Mouse (Mus musculus) MEL (cell line): Measurements from ENCODE around the gene Duox1. TPM values are rescaled to one million over a fixed set of nuclear protein-coding genes. Genes with fewer than 3 reads are reported as not detected.

Experiments
- DNase-seq: peaks from one replicate; pipeline ENCODE4 v3.0.0; 2011; ENCODE audit warnings: low read depth, low spot score
- H3K27ac ChIP-seq: 2 replicates; pipeline ENCODE4 v1.5.1; 2012; ENCODE audit warnings: low read depth, mild to moderate bottlenecking, control low read depth, low read length, moderate library complexity; ENCODE audit not compliant: control insufficient read depth
- H3K27me3 ChIP-seq, 2 experiments: fragments of 150-350 bp in 1 of 2; sonication (generic) in 1 of 2; 2 replicates each; pipeline ENCODE4 v1.6.1; 2012; ENCODE audit warnings: low read length in 2 of 2, mild to moderate bottlenecking in 2 of 2, improper control_type of control experiment in 1 of 2, moderate library complexity in 1 of 2; ENCODE audit not compliant: insufficient read depth in 2 of 2, control insufficient read depth in 1 of 2
- H3K36me3 ChIP-seq, 2 experiments: 2 replicates each; pipeline ENCODE4 v1.6.1; 2012 to 2014; ENCODE audit warnings: low read length in 2 of 2, improper control_type of control experiment in 1 of 2, inconsistent platforms in 1 of 2, mild to moderate bottlenecking in 1 of 2; ENCODE audit not compliant: insufficient read depth in 2 of 2, control insufficient read depth in 1 of 2
- H3K4me1 ChIP-seq, 2 experiments: fragments of 150-350 bp in 1 of 2; sonication (generic) in 1 of 2; 2 replicates each; pipeline ENCODE4 v1.6.1; 2012; ENCODE audit warnings: low read length in 2 of 2, improper control_type of control experiment in 1 of 2, mild to moderate bottlenecking in 1 of 2; ENCODE audit not compliant: insufficient read depth in 2 of 2, control insufficient read depth in 1 of 2
- H3K4me3 ChIP-seq, 2 experiments: fragments of 150-350 bp in 1 of 2; sonication (generic) in 1 of 2; 2 replicates each; pipeline ENCODE4 v1.5.1; 2012; ENCODE audit warnings: low read depth in 2 of 2, low read length in 2 of 2, mild to moderate bottlenecking in 2 of 2, moderate library complexity in 2 of 2, control low read depth in 1 of 2, improper control_type of control experiment in 1 of 2; ENCODE audit not compliant: control insufficient read depth in 1 of 2, insufficient read depth in 1 of 2
- H3K79me2 ChIP-seq: 2 replicates; pipeline ENCODE4 v1.6.1; 2012; ENCODE audit warnings: mild to moderate bottlenecking, low read length, moderate library complexity; ENCODE audit not compliant: control insufficient read depth, poor library complexity, insufficient read depth
- H3K9ac ChIP-seq: 2 replicates; pipeline ENCODE4 v1.6.1; 2012; ENCODE audit warnings: low read depth, mild to moderate bottlenecking, control low read depth, low read length, moderate library complexity; ENCODE audit not compliant: control insufficient read depth, poor library complexity, severe bottlenecking
- H3K9me3 ChIP-seq: fragments of 150-350 bp; sonication (generic); replicated peaks from 2 replicates; pipeline ENCODE4 v1.6.1; 2012; ENCODE audit warnings: mild to moderate bottlenecking, low read length, improper control_type of control experiment, moderate library complexity; ENCODE audit not compliant: insufficient read depth
- BHLHE40 ChIP-seq: IDR thresholded peaks from 2 replicates; pipeline ENCODE4 v1.6.1; 2012; ENCODE audit warnings: low read depth, mild to moderate bottlenecking, inconsistent platforms, low read length, improper control_type of control experiment, borderline replicate concordance
- CHD1 ChIP-seq: IDR thresholded peaks from 2 replicates; pipeline ENCODE4 v1.6.1; 2012; ENCODE audit warnings: low read depth, mild to moderate bottlenecking, inconsistent platforms, low read length, improper control_type of control experiment
- CHD2 ChIP-seq: IDR thresholded peaks from 2 replicates; pipeline ENCODE4 v1.6.1; 2011; ENCODE audit warnings: low read length, improper control_type of control experiment
- CTCF ChIP-seq, 3 experiments: IDR thresholded peaks in 2 of 3; conservative IDR thresholded peaks in 1 of 3; 2 replicates each; pipeline ENCODE4 v1.5.1; 2011 to 2012; ENCODE audit warnings: low read length in 3 of 3, low read depth in 2 of 3, mild to moderate bottlenecking in 2 of 3, improper control_type of control experiment in 1 of 3, inconsistent platforms in 1 of 3, mixed read lengths in 1 of 3, moderate library complexity in 1 of 3; ENCODE audit not compliant: control insufficient read depth in 1 of 3, insufficient read depth in 1 of 3, poor library complexity in 1 of 3, severe bottlenecking in 1 of 3
- E2F4 ChIP-seq: IDR thresholded peaks from 2 replicates; pipeline ENCODE4 v1.6.1; 2011; ENCODE audit warnings: low read depth, low read length, improper control_type of control experiment, borderline replicate concordance
- ELF1 ChIP-seq: IDR thresholded peaks from 2 replicates; pipeline ENCODE4 v1.6.1; 2014; ENCODE audit warnings: low read depth, mild to moderate bottlenecking, inconsistent platforms, low read length, improper control_type of control experiment, moderate library complexity
- EP300 ChIP-seq, 2 experiments: IDR thresholded peaks; 2 replicates each; pipeline ENCODE4 v1.6.1; 2011; ENCODE audit warnings: improper control_type of control experiment in 2 of 2, low read length in 2 of 2, low read depth in 1 of 2, mild to moderate bottlenecking in 1 of 2
- HCFC1 ChIP-seq: IDR thresholded peaks from 2 replicates; pipeline ENCODE4 v1.6.1; 2012; ENCODE audit warnings: low read depth, mild to moderate bottlenecking, inconsistent platforms, low read length, improper control_type of control experiment, moderate library complexity
- KAT2A ChIP-seq: conservative IDR thresholded peaks from 2 replicates; pipeline ENCODE4 v1.6.1; 2012; ENCODE audit warnings: low read depth, low read length, improper control_type of control experiment, inconsistent platforms
- MAFK ChIP-seq: IDR thresholded peaks from 2 replicates; pipeline ENCODE4 v1.6.1; 2011; ENCODE audit warnings: low read depth, mild to moderate bottlenecking, low read length, improper control_type of control experiment, borderline replicate concordance
- MAX ChIP-seq: IDR thresholded peaks from 2 replicates; pipeline ENCODE4 v1.6.1; 2011; ENCODE audit warnings: low read length, improper control_type of control experiment
- MAZ ChIP-seq: IDR thresholded peaks from 2 replicates; pipeline ENCODE4 v1.6.1; 2012; ENCODE audit warnings: low read depth, mild to moderate bottlenecking, inconsistent platforms, low read length, improper control_type of control experiment
- MEF2A ChIP-seq: IDR thresholded peaks from 2 replicates; pipeline ENCODE4 v1.6.1; 2014; ENCODE audit warnings: low read depth, mild to moderate bottlenecking, inconsistent platforms, low read length, improper control_type of control experiment; ENCODE audit not compliant: poor library complexity, insufficient replicate concordance, severe bottlenecking; ENCODE audit errors: extremely low read depth
- MYB ChIP-seq: IDR thresholded peaks from 2 replicates; pipeline ENCODE4 v1.6.1; 2011; ENCODE audit warnings: mild to moderate bottlenecking, low read depth, low read length, improper control_type of control experiment
- MYC ChIP-seq: IDR thresholded peaks from 2 replicates; pipeline ENCODE4 v1.6.1; 2011; ENCODE audit warnings: low read depth, mild to moderate bottlenecking, low read length, improper control_type of control experiment, moderate library complexity
- NELFE ChIP-seq: IDR thresholded peaks from 2 replicates; pipeline ENCODE4 v1.6.1; 2011; ENCODE audit warnings: low read depth, low read length, improper control_type of control experiment
- NRF1 ChIP-seq: IDR thresholded peaks from 2 replicates; pipeline ENCODE4 v1.6.1; 2014; ENCODE audit warnings: low read depth, mild to moderate bottlenecking, inconsistent platforms, low read length, improper control_type of control experiment, moderate library complexity; ENCODE audit not compliant: poor library complexity, insufficient read depth, severe bottlenecking
- POLR2A ChIP-seq, 2 experiments: IDR thresholded peaks; 2 replicates each; pipeline ENCODE4 v1.6.1; 2011 to 2012; ENCODE audit warnings: low read length in 2 of 2, mild to moderate bottlenecking in 2 of 2, control low read depth in 1 of 2, improper control_type of control experiment in 1 of 2, low read depth in 1 of 2, moderate library complexity in 1 of 2; ENCODE audit not compliant: control insufficient read depth in 1 of 2, insufficient read depth in 1 of 2, poor library complexity in 1 of 2
- POLR2AphosphoS2 ChIP-seq: IDR thresholded peaks from 2 replicates; pipeline ENCODE4 v1.6.1; 2011; ENCODE audit warnings: low read length, improper control_type of control experiment
- POLR2AphosphoS5 ChIP-seq: IDR thresholded peaks from 2 replicates; pipeline ENCODE4 v1.6.1; 2012; ENCODE audit warnings: low read depth, borderline replicate concordance, mild to moderate bottlenecking, inconsistent platforms, low read length, moderate library complexity, mixed read lengths
- RCOR1 ChIP-seq: IDR thresholded peaks from 2 replicates; pipeline ENCODE4 v1.6.1; 2012; ENCODE audit warnings: low read depth, mild to moderate bottlenecking, inconsistent platforms, low read length, improper control_type of control experiment
- SIN3A ChIP-seq: IDR thresholded peaks from 2 replicates; pipeline ENCODE4 v1.6.1; 2012; ENCODE audit warnings: low read length, improper control_type of control experiment, inconsistent platforms
- SMC3 ChIP-seq: IDR thresholded peaks from 2 replicates; pipeline ENCODE4 v1.6.1; 2011; ENCODE audit warnings: low read depth, low read length, improper control_type of control experiment
- TBP ChIP-seq: IDR thresholded peaks from 2 replicates; pipeline ENCODE4 v1.8.0; 2011; ENCODE audit warnings: low read depth, low read length, improper control_type of control experiment
- TCF12 ChIP-seq: IDR thresholded peaks from 2 replicates; pipeline ENCODE4 v1.6.1; 2014; ENCODE audit warnings: low read depth, mild to moderate bottlenecking, inconsistent platforms, low read length, improper control_type of control experiment, moderate library complexity
- UBTF ChIP-seq: IDR thresholded peaks from 2 replicates; pipeline ENCODE4 v1.6.1; 2012; ENCODE audit warnings: low read depth, mild to moderate bottlenecking, inconsistent platforms, low read length, improper control_type of control experiment, moderate library complexity, borderline replicate concordance; ENCODE audit not compliant: insufficient read depth
- USF2 ChIP-seq, 2 experiments: IDR thresholded peaks; 2 replicates each; pipeline ENCODE4 v1.6.1; 2011 to 2012; ENCODE audit warnings: improper control_type of control experiment in 2 of 2, low read length in 2 of 2, borderline replicate concordance in 1 of 2, inconsistent platforms in 1 of 2, low read depth in 1 of 2, mild to moderate bottlenecking in 1 of 2; ENCODE audit not compliant: insufficient read depth in 1 of 2
- ZC3H11A ChIP-seq: IDR thresholded peaks from 2 replicates; pipeline ENCODE4 v1.6.1; 2012; ENCODE audit warnings: low read depth, mild to moderate bottlenecking, inconsistent platforms, low read length, improper control_type of control experiment
- polyA plus RNA-seq, 2 experiments: library from polyadenylated mRNA; stranded (reverse) in 1 of 2; unstranded in 1 of 2; fragments of >175 nt in 1 of 2; fragments of >200 nt in 1 of 2; gene quantifications; 2 replicates each; pipeline versions ENCODE4 v1.2.1 to v1.2.4; 2012; ENCODE audit warnings: low replicate concordance in 2 of 2, low read depth in 1 of 2; ENCODE audit not compliant: insufficient read length in 2 of 2, insufficient read depth in 1 of 2, missing spikeins in 1 of 2
- total RNA-seq: library from RNA; depleted of rRNA; stranded (reverse); fragments of 300-350 nt; gene quantifications from 2 replicates; pipeline ENCODE4 v1.2.3, GENCODE M21; 2012

The Duox1 gene
- total and polyA plus RNA-seq, 3 experiments, result 0.01 TPM; not detected in 2

- TF ChIP-seq NRF1 (no peak), MEF2A (no peak), MAFK (no peak), MAZ (0 out of 2 replicates have a peak, but pooled peaks have one; percentile 31), POLR2A (IDR thresholded peaks at IDR 0.05; ENCODE audit: control insufficient read depth in 1 of 2, insufficient read depth in 1 of 2, low read depth in 1 of 2, low read length in 2 of 2, poor library complexity in 1 of 2) (no peak), USF2 (IDR thresholded peaks at IDR 0.05; ENCODE audit: borderline replicate concordance in 1 of 2, insufficient read depth in 1 of 2, low read depth in 1 of 2, low read length in 2 of 2) (no peak), HCFC1 (no peak), NELFE (no peak), BHLHE40 (no peak), CTCF (IDR thresholded peaks at IDR 0.05 in 2 of 3, conservative IDR thresholded peaks at IDR 0.05 in 1 of 3; ENCODE audit: control insufficient read depth in 1 of 3, insufficient read depth in 1 of 3, low read depth in 2 of 3, low read length in 3 of 3, poor library complexity in 1 of 3, severe bottlenecking in 1 of 3) (peak; percentile 74 to 92 (median 81)), MYC (peak; percentile 78), MYB (no peak), CHD1 (no peak), ELF1 (peak; percentile 44; the same call in 1 of the 2 replicates), UBTF (no peak), E2F4 (no peak), CHD2 (no peak), MAX (peak; percentile 45; the same call in 1 of the 2 replicates), TCF12 (no peak), EP300 (IDR thresholded peaks at IDR 0.05; ENCODE audit: low read depth in 1 of 2, low read length in 2 of 2) (no peak), SIN3A (peak; percentile 38; the same call in 1 of the 2 replicates), KAT2A (no peak), SMC3 (peak; percentile 91)
Observed at GRCm38 (mm10) chr2:122302574-122303241, 12.8 kb upstream of the Duox1 start (continued).

- H3K9ac ChIP-seq, result no peak overlapping the region
- H3K9me3 ChIP-seq, result no peaks in the 10 kb centered on the region; the same call in 1 of the 2 replicates
- H3K27ac ChIP-seq, result no peak overlapping the region
- TF ChIP-seq KAT2A (no peak), TBP (no peak), MYB (no peak), POLR2AphosphoS5 (no peak), USF2 (IDR thresholded peaks at IDR 0.05; ENCODE audit: borderline replicate concordance in 1 of 2, insufficient read depth in 1 of 2, low read depth in 1 of 2, low read length in 2 of 2) (no peak), POLR2AphosphoS2 (no peak), POLR2A (IDR thresholded peaks at IDR 0.05; ENCODE audit: control insufficient read depth in 1 of 2, insufficient read depth in 1 of 2, low read depth in 1 of 2, low read length in 2 of 2, poor library complexity in 1 of 2) (no peak), ZC3H11A (no peak), NRF1 (no peak), RCOR1 (no peak)
- H3K4me3 ChIP-seq, result no peak overlapping the region
- H3K79me2 ChIP-seq, result no peaks in the 10 kb centered on the region
- no peaks in the 10 kb centered on the region for H3K4me1 ChIP-seq
- DNase-seq, result no peak
- H3K36me3 ChIP-seq, result no peaks in the 10 kb centered on the region
- peaks cover 0 to 5% of the 10 kb centered on the region in 2 experiments; a peak in 3 of 4 replicates for H3K27me3 ChIP-seq
Observed at GRCm38 (mm10) chr2:122304544-122304943, 10.9 kb upstream of the Duox1 start.
